ENCODE assay signal across 8 mouse cellular contexts in genomic region chr11:5879905-5880304, GRCm38 (mm10). TPM values are rescaled to one million over a fixed set of nuclear protein-coding genes. Genes with fewer than 3 reads are reported as not detected.
DNase-seq lines count a peak whose midpoint lies in the region; ATAC-seq and TF ChIP-seq lines count a peak whose summit lies in the region.

No protein-coding gene starts in this region.

- H3K9me3 ChIP-seq in liver, embryonic 12.5 days (replicated peaks) = no peaks in the 10 kb centered on the region

- no peak for TF ChIP-seq POLR2A in testis, adult 2 months (IDR thresholded peaks at IDR 0.05; ENCODE audit: control insufficient read depth, low read depth, low read length)

- H3K4me2 ChIP-seq in liver, embryonic 12.5 days = no peak overlapping the region

- TF ChIP-seq CTCF in testis, adult 2 months (IDR thresholded peaks at IDR 0.05; ENCODE audit: control insufficient read depth, insufficient read depth, insufficient replicate concordance, low read depth, low read length) = peak; percentile 84; the same call in 1 of the 2 replicates

- H3K36me3 ChIP-seq in liver, embryonic 12.5 days = peaks cover 18% of the 10 kb centered on the region
- no peaks in the 10 kb centered on the region for H3K36me3 ChIP-seq in testis, adult 2 months (ENCODE audit: control insufficient read depth, insufficient read depth, low read length)

- DNase-seq in adrenal gland, postnatal 10 days = peak; percentile 71
- no peak for DNase-seq in adrenal gland, postnatal 4 days (ENCODE audit: low spot score in 2 of 2)
- peak; percentile 82 for DNase-seq in liver
- DNase-seq in cerebellum, adult 18-20 months = peak; percentile 72 to 78
- peak; percentile 79 for DNase-seq in kidney, postnatal 10 days
- peak; percentile 66 for DNase-seq in lung, postnatal 14 days

- ATAC-seq in liver, embryonic 12.5 days = no peak

- no peaks in the 10 kb centered on the region for H3K27me3 ChIP-seq in liver, embryonic 12.5 days (replicated peaks)
- no peaks in the 10 kb centered on the region for H3K27me3 ChIP-seq in testis, adult 2 months (ENCODE audit: control insufficient read depth, insufficient read depth, low read length)

- H3K9ac ChIP-seq in liver, embryonic 12.5 days = no peak overlapping the region

- H3K4me1 ChIP-seq in liver, embryonic 12.5 days = peaks cover 41% of the 10 kb centered on the region
- H3K4me1 ChIP-seq in testis, adult 2 months (ENCODE audit: control insufficient read depth, insufficient read depth, low read length) = peaks cover 9% of the 10 kb centered on the region

- no peak overlapping the region for H3K27ac ChIP-seq in liver, embryonic 12.5 days
- no peak overlapping the region for H3K27ac ChIP-seq in testis, adult 2 months (ENCODE audit: control insufficient read depth, insufficient read depth, low read depth, low read length)

- H3K4me3 ChIP-seq in liver, embryonic 12.5 days = no peak overlapping the region
- H3K4me3 ChIP-seq in testis, adult 2 months (ENCODE audit: control insufficient read depth, low read depth, low read length) = no peak overlapping the region

- WGBS in liver, embryonic 12.5 days (ENCODE audit: insufficient replicate concordance) = 57% methylated on average over 5 of the region's 5 CpGs

RNA-seq across cellular contexts. Expression of gene Pold2, which starts 1.8 kb away (rescaled TPM):
- 10 to 100 TPM; 48.6 to 53.0 TPM for total RNA-seq in adrenal gland, postnatal 10 days (2021)
- 10 to 100 TPM; 61.2 to 78.6 TPM for total RNA-seq in adrenal gland, postnatal 4 days (2021)
- polyA plus RNA-seq in liver, embryonic 12.5 days (2016; fragmentation: Nextera tagmentation; extraction: Ambion mirVana) = 105 TPM in 2 replicates
- polyA plus RNA-seq in testis, adult 2 months (2012; rRNA removed) = 88.8 and 109 TPM in 2 replicates

RNA-seq across cellular contexts. Expression of gene Aebp1, which starts 18.2 kb away (rescaled TPM):
- 100 to 1,000 TPM; 153 to 172 TPM for total RNA-seq in adrenal gland, postnatal 10 days (2021)
- 100 to 1,000 TPM; 293 to 325 TPM for total RNA-seq in adrenal gland, postnatal 4 days (2021)
- 8.5 and 9.6 TPM in 2 replicates for polyA plus RNA-seq in liver, embryonic 12.5 days (2016; fragmentation: Nextera tagmentation; extraction: Ambion mirVana)
- 5.9 and 8.6 TPM in 2 replicates for polyA plus RNA-seq in testis, adult 2 months (2012; rRNA removed)

RNA-seq across cellular contexts. Expression of gene Myl7, which starts 18.7 kb away (rescaled TPM):
- total RNA-seq in adrenal gland, postnatal 10 days (2021) = under 1 TPM in 1 of 2 experiments, not detected in 1; 0.66 TPM
- total RNA-seq in adrenal gland, postnatal 4 days (2021) = under 1 TPM; 0.56 to 0.76 TPM
- polyA plus RNA-seq in liver, embryonic 12.5 days (2016; fragmentation: Nextera tagmentation; extraction: Ambion mirVana) = 21.8 and 22.5 TPM in 2 replicates
- polyA plus RNA-seq in testis, adult 2 months (2012; rRNA removed) = 0.43 TPM in 1 of 2 replicates, not detected in the other

RNA-seq across cellular contexts. Expression of gene Polm, which starts 42.1 kb away (rescaled TPM):
- 10 to 100 TPM in 1 of 2 experiments, 1 to 10 TPM in 1; 6.3 to 13.7 TPM for total RNA-seq in adrenal gland, postnatal 10 days (2021)
- 10 to 100 TPM; 15.9 to 18.3 TPM for total RNA-seq in adrenal gland, postnatal 4 days (2021)
- polyA plus RNA-seq in liver, embryonic 12.5 days (2016; fragmentation: Nextera tagmentation; extraction: Ambion mirVana) = 2.8 and 2.9 TPM in 2 replicates
- polyA plus RNA-seq in testis, adult 2 months (2012; rRNA removed) = 2.3 and 3.0 TPM in 2 replicates

Comparison
In these comparisons a context has a peak if more than half of its experiments do, and no peak if none do; other contexts are left out.
1. DNase-seq: peak in adrenal gland, postnatal 10 days (single experiment), liver (single experiment), cerebellum, adult 18-20 months (2 of 2), kidney, postnatal 10 days (single experiment) and lung, postnatal 14 days (single experiment); none in adrenal gland, postnatal 4 days (0 of 2).